Mouse (Mus musculus) neural tube, embryonic 12.5 days (tissue): Measurements from ENCODE around the gene Polh. TPM values are rescaled to one million over a fixed set of nuclear protein-coding genes. Genes with fewer than 3 reads are reported as not detected.

ENCODE experiments used
- ATAC-seq: fragments of 200-750 bp; cut with Nextera tagmentation; 2 replicates; pipeline ENCODE4 v1.8.0; 2017; ENCODE audit warnings: low read depth, mild to moderate bottlenecking, moderate TSS enrichment, moderate library complexity; ENCODE audit not compliant: low FRiP score
- H3K27ac ChIP-seq: fragments of 300-500 bp; sonication (generic); 2 replicates; pipeline ENCODE4 v1.5.1; 2016
- H3K27me3 ChIP-seq: fragments of 300-500 bp; sonication (generic); replicated peaks from 2 replicates; pipeline ENCODE4 v1.6.1; 2016; ENCODE audit warnings: mild to moderate bottlenecking
- H3K36me3 ChIP-seq: fragments of 300-500 bp; sonication (generic); 2 replicates; pipeline ENCODE4 v1.6.1; 2016; ENCODE audit warnings: mild to moderate bottlenecking
- H3K4me1 ChIP-seq: fragments of 300-500 bp; sonication (generic); 2 replicates; pipeline ENCODE4 v1.6.1; 2016
- H3K4me2 ChIP-seq: fragments of 300-500 bp; sonication (generic); replicated peaks from 2 replicates; pipeline ENCODE4 v1.6.1; 2016; ENCODE audit warnings: mild to moderate bottlenecking
- H3K4me3 ChIP-seq: fragments of 300-500 bp; sonication (generic); 2 replicates; pipeline ENCODE4 v1.5.1; 2016
- H3K9ac ChIP-seq: fragments of 300-500 bp; sonication (generic); 2 replicates; pipeline ENCODE4 v1.6.1; 2016; ENCODE audit warnings: mild to moderate bottlenecking
- H3K9me3 ChIP-seq: fragments of 300-500 bp; sonication (generic); 2 replicates; pipeline ENCODE4 v1.6.1; 2016; ENCODE audit warnings: mild to moderate bottlenecking
- WGBS: fragments of 180-500 bp; shearing (Covaris S2); methylation state at CpG from one replicate; pipeline ENCODE4 v1.1.7; 2016; 5-methylcytosine and 5-hydroxymethylcytosine counted together
- polyA plus RNA-seq: library from polyadenylated mRNA; unstranded; fragments of >200 nt; fragmentation: Nextera tagmentation; extraction: Ambion mirVana; gene quantifications from 2 replicates; pipeline ENCODE4 v1.2.1, GENCODE M21; 2016

Polh gene
- polyA plus RNA-seq, 1 experiment from 2014 or later, result 8.7 TPM

- peaks cover 73% of the 10 kb centered on the region for H3K36me3 ChIP-seq
- H3K9me3 ChIP-seq, result no peaks in the 10 kb centered on the region
- 90% methylated on average over 5 of the region's 5 CpGs for WGBS
- H3K4me2 ChIP-seq, result no peak overlapping the region
- H3K27me3 ChIP-seq, result no peaks in the 10 kb centered on the region
- no peak overlapping the region for H3K4me3 ChIP-seq
- H3K9ac ChIP-seq, result no peak overlapping the region
- no peak for ATAC-seq
- H3K4me1 ChIP-seq, result peaks cover 18% of the 10 kb centered on the region
- no peak overlapping the region for H3K27ac ChIP-seq
Observed at GRCm38 (mm10) chr17:46166270-46166669, 36.2 kb downstream of the Polh start.

- H3K4me3 ChIP-seq, result no peak overlapping the region
- H3K4me2 ChIP-seq, result no peak overlapping the region
- H3K36me3 ChIP-seq, result peaks cover 65% of the 10 kb centered on the region
- 92% methylated on average over 12 of the region's 12 CpGs for WGBS
- no peak overlapping the region for H3K27ac ChIP-seq
- no peak for ATAC-seq
- no peaks in the 10 kb centered on the region for H3K27me3 ChIP-seq
- peaks cover 18% of the 10 kb centered on the region for H3K4me1 ChIP-seq
- no peak overlapping the region for H3K9ac ChIP-seq
- no peaks in the 10 kb centered on the region for H3K9me3 ChIP-seq
Observed at GRCm38 (mm10) chr17:46165460-46165859, 37.0 kb downstream of the Polh start.

GRCm38 (mm10) chr17:46164791-46165190 is 37.7 kb downstream of the Polh start:
- H3K36me3 ChIP-seq, result peaks cover 61% of the 10 kb centered on the region
- no peak overlapping the region for H3K4me2 ChIP-seq
- H3K4me3 ChIP-seq, result no peak overlapping the region
- no peaks in the 10 kb centered on the region for H3K9me3 ChIP-seq
- peaks cover 23% of the 10 kb centered on the region for H3K4me1 ChIP-seq
- H3K9ac ChIP-seq, result no peak overlapping the region
- H3K27ac ChIP-seq, result no peak overlapping the region
- H3K27me3 ChIP-seq, result no peaks in the 10 kb centered on the region
- ATAC-seq, result no peak
- WGBS, result 93% methylated on average over 10 of the region's 10 CpGs

GRCm38 (mm10) chr17:46164301-46164700 is 38.1 kb downstream of the Polh start:
- H3K4me1 ChIP-seq, result peaks cover 26% of the 10 kb centered on the region
- no peak for ATAC-seq
- H3K4me2 ChIP-seq, result no peak overlapping the region
- no peak overlapping the region for H3K27ac ChIP-seq
- H3K9me3 ChIP-seq, result no peaks in the 10 kb centered on the region
- H3K36me3 ChIP-seq, result peaks cover 56% of the 10 kb centered on the region
- H3K9ac ChIP-seq, result no peak overlapping the region
- no peaks in the 10 kb centered on the region for H3K27me3 ChIP-seq
- no peak overlapping the region for H3K4me3 ChIP-seq
- WGBS, result 95% methylated on average over 8 of the region's 8 CpGs

- Histone ChIP-seq H3K4me2 (peak overlapping the region; percentile 74; the same call in 1 of the 2 replicates), H3K27ac (no peak overlapping the region), H3K9me3 (no peaks in the 10 kb centered on the region), H3K4me1 (peaks cover 26% of the 10 kb centered on the region), H3K27me3 (no peaks in the 10 kb centered on the region), H3K9ac (no peak overlapping the region), H3K36me3 (peaks cover 43% of the 10 kb centered on the region), H3K4me3 (no peak overlapping the region)
- 89% methylated on average over 9 of the region's 9 CpGs for WGBS
- ATAC-seq, result no peak
Observed at GRCm38 (mm10) chr17:46162951-46163421, 39.5 kb downstream of the Polh start.

GRCm38 (mm10) chr17:46162551-46162950 is 39.9 kb downstream of the Polh start:
- no peak for ATAC-seq
- no peaks in the 10 kb centered on the region for H3K9me3 ChIP-seq
- peaks cover 26% of the 10 kb centered on the region for H3K4me1 ChIP-seq
- no peak overlapping the region for H3K4me3 ChIP-seq
- no peak overlapping the region for H3K9ac ChIP-seq
- 92% methylated on average over 7 of the region's 7 CpGs for WGBS
- H3K4me2 ChIP-seq, result peak overlapping the region; percentile 74; the same call in 1 of the 2 replicates
- H3K27me3 ChIP-seq, result no peaks in the 10 kb centered on the region
- H3K27ac ChIP-seq, result no peak overlapping the region
- H3K36me3 ChIP-seq, result peaks cover 39% of the 10 kb centered on the region

- H3K27ac ChIP-seq, result no peak overlapping the region
- peak overlapping the region; percentile 82 for H3K4me3 ChIP-seq
- no peaks in the 10 kb centered on the region for H3K9me3 ChIP-seq
- no peaks in the 10 kb centered on the region for H3K27me3 ChIP-seq
- WGBS, result 52% methylated on average over 9 of the region's 9 CpGs
- H3K4me1 ChIP-seq, result peaks cover 26% of the 10 kb centered on the region
- no peak for ATAC-seq
- peak overlapping the region; percentile 74 for H3K4me2 ChIP-seq
- peaks cover 30% of the 10 kb centered on the region for H3K36me3 ChIP-seq
- peak overlapping the region; percentile 81 for H3K9ac ChIP-seq
Observed at GRCm38 (mm10) chr17:46161710-46162109, 40.7 kb downstream of the Polh start.

- Histone ChIP-seq H3K4me3 (peak overlapping the region; percentile 82), H3K27me3 (no peaks in the 10 kb centered on the region), H3K9me3 (no peaks in the 10 kb centered on the region), H3K4me2 (peak overlapping the region; percentile 74), H3K4me1 (peaks cover 26% of the 10 kb centered on the region), H3K9ac (peak overlapping the region; percentile 81), H3K36me3 (peaks cover 25% of the 10 kb centered on the region), H3K27ac (peak overlapping the region; percentile 34; the same call in 1 of the 2 replicates)
- WGBS, result under 1% methylated on average over 19 of the region's 19 CpGs
- ATAC-seq, result peak; percentile 34
Observed at GRCm38 (mm10) chr17:46161179-46161578, 41.3 kb downstream of the Polh start.

GRCm38 (mm10) chr17:46160686-46161085 is 41.8 kb downstream of the Polh start, which contains the start of gene Gtpbp2:
Gtpbp2 (plus strand) TSS chr17:46161032.
- Histone ChIP-seq H3K27me3 (no peaks in the 10 kb centered on the region), H3K4me3 (peak within 1 kb of the TSS; percentile 82)
- WGBS, result under 1% methylated on average over 23 of the region's 23 CpGs

GRCm38 (mm10) chr17:46160090-46160662 is 42.3 kb downstream of the Polh start:
- H3K4me3 ChIP-seq, result peak overlapping the region; percentile 82
- whole genome bisulfite sequencing, result under 1% methylated on average over 16 of the region's 16 CpGs
- peak overlapping the region; percentile 74 for H3K4me2 ChIP-seq
- no peaks in the 10 kb centered on the region for H3K9me3 ChIP-seq
- H3K27me3 ChIP-seq, result no peaks in the 10 kb centered on the region
- peaks cover 26% of the 10 kb centered on the region for H3K4me1 ChIP-seq
- ATAC-seq, result peak; percentile 79
- H3K27ac ChIP-seq, result peak overlapping the region; percentile 10; the same call in 1 of the 2 replicates
- peak overlapping the region; percentile 42; the same call in 1 of the 2 replicates for H3K9ac ChIP-seq
- H3K36me3 ChIP-seq, result peaks cover 15% of the 10 kb centered on the region

More at GRCm38 (mm10) chr17:46160686-46161085, 41.8 kb downstream of the Polh start, which contains the start of gene Gtpbp2:
- Histone ChIP-seq H3K4me1 (peaks cover 26% of the 10 kb centered on the region), H3K36me3 (peaks cover 20% of the 10 kb centered on the region), H3K9ac (peak within 1 kb of the TSS; percentile 81), H3K4me2 (peak within 1 kb of the TSS; percentile 74), H3K27ac (peak within 1 kb of the TSS; percentile 34; the same call in 1 of the 2 replicates), H3K9me3 (no peaks in the 10 kb centered on the region)
- ATAC-seq, result peak; percentile 98

GRCm38 (mm10) chr17:46159236-46159635 is 43.2 kb downstream of the Polh start:
- Histone ChIP-seq H3K27me3 (no peaks in the 10 kb centered on the region), H3K36me3 (peaks cover 7% of the 10 kb centered on the region; the same call in 1 of the 2 replicates), H3K9ac (no peak overlapping the region), H3K4me2 (no peak overlapping the region; the same call in 1 of the 2 replicates), H3K4me1 (peaks cover 26% of the 10 kb centered on the region), H3K27ac (no peak overlapping the region), H3K9me3 (no peaks in the 10 kb centered on the region), H3K4me3 (no peak overlapping the region)
- ATAC-seq, result no peak
- WGBS, result 61% methylated on average over 2 of the region's 2 CpGs

- no peak for ATAC-seq
- Histone ChIP-seq H3K27me3 (no peaks in the 10 kb centered on the region), H3K27ac (no peak overlapping the region), H3K4me3 (no peak overlapping the region), H3K4me1 (peaks cover 26% of the 10 kb centered on the region), H3K9me3 (no peaks in the 10 kb centered on the region), H3K36me3 (no peaks in the 10 kb centered on the region), H3K4me2 (no peak overlapping the region), H3K9ac (no peak overlapping the region)
- 86% methylated on average over 8 of the region's 8 CpGs for WGBS
Observed at GRCm38 (mm10) chr17:46157131-46157530, 45.3 kb downstream of the Polh start.
